Mouse (Mus musculus): ENCODE data around the gene Ccdc180.

DNA sequence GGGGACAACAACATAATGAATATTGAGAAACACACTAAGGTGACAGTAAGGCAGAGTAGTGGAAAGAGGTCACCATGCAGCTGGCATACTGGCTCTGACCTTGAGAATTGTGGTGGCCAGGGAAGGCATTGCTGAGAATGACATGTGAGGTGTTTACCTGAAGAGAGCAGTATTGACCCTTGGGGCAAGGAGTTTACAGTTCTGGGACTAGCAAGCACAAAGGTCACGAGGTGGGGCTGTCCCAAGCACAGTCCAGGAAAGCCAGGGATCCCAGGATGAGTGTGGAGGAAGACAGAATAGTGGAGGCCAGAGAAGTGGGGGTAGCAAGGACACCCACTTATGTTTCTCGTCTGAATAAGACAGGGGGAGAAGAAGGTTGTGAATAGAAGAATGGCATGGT is 89.8 kb downstream of the Ccdc180 start:
- TF ChIP-seq CTCF (IDR thresholded peaks at IDR 0.05; ENCODE audit: control insufficient read depth, insufficient read depth, insufficient replicate concordance, low read depth, low read length) (no peak), POLR2A (IDR thresholded peaks at IDR 0.05; ENCODE audit: control insufficient read depth, low read depth, low read length) (no peak)
